Mouse (Mus musculus): Measurements from ENCODE around the gene Abcb6.

Abcb6 gene

GRCm38 (mm10) chr1:75208967-75209678, 28.9 kb upstream of the Abcb6 start:
- no peak for DNase-seq (ENCODE audit: extremely low read depth, low read depth)

DNA sequence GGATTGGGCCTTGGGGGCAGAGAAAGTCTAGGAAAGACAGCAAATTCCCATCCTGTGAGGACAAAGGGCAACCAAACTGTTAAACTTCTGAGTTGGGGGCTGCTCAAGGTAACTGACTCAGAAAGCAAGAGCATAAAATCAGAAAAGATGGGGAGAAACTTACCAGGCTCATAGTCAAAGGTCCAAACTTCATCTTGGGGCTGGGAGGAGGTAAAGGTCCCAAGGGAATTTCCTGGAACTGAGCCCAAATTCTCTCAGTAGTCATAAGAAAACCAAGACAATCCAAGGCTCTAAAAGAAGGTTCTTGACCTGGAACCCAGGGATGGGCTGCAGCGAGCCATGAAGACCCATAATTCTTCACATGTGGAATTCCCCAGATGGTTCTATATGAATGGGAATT, 21.0 kb upstream of the Abcb6 start:
- no peak for DNase-seq (ENCODE audit: extremely low read depth, low read depth)

- DNase-seq (ENCODE audit: extremely low read depth, low read depth), result no peak
These were observed 12.3 kb upstream of the Abcb6 start for GRCm38 (mm10) chr1:75192452-75192851.

GRCm38 (mm10) chr1:75191622-75192402, 11.6 kb upstream of the Abcb6 start, which contains the start of the genes Ankzf1 and Atg9a:
Gene Ankzf1 (plus strand): TSS chr1:75192151.
Gene Atg9a (minus strand): TSS chr1:75192196.
- peak; percentile 97 for DNase-seq (ENCODE audit: extremely low read depth, low read depth)

DNA sequence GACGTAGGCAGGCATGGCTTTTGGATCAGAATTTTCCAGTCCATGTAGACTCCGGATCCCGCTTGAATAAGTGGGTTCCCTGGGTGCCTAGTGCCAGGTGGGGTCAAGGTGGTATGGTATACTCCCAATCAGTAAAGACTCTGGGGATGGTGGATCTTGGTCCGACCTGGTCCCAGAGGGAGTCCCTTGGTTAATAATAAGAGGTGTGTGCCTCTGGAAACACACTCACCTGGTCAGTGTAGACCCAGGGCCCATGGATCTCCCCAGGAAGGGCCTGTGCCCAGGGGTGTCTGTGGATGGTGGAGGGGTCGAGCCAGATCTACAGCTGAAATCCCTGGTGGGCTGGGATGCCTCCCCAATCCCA, 11.0 kb upstream of the Abcb6 start:
- no peak for DNase-seq (ENCODE audit: extremely low read depth, low read depth)

- DNase-seq (ENCODE audit: extremely low read depth, low read depth), result no peak
These were observed 10.4 kb upstream of the Abcb6 start for GRCm38 (mm10) chr1:75190577-75190976.

- peak; percentile 92 for DNase-seq (ENCODE audit: extremely low read depth, low read depth)
These were observed 7.8 kb upstream of the Abcb6 start for GRCm38 (mm10) chr1:75187914-75188483.

- no peak for DNase-seq (ENCODE audit: extremely low read depth, low read depth)
These were observed 6.9 kb upstream of the Abcb6 start for GRCm38 (mm10) chr1:75187126-75187525.

DNA sequence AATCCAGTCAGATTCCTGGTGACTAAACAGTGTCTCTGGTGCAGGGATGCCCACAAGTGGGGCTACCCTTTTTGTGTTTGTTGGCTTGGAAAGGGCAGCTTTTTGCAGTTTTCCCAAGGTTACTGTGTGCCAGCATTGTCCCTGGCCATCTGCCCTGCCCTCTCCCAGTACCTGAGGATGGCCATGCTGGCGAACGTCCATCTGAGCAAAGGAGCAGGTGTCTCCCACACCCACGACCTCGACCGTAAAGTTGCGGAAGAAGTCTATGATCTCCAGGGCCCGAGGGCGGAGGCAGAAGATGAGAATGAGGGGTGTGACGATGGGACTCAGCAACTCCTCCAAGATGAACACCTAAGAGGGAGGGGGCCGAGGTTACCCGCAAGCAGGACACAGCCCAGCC, 5.3 kb upstream of the Abcb6 start:
- no peak for DNase-seq (ENCODE audit: extremely low read depth, low read depth)

GRCm38 (mm10) chr1:75182160-75182559, 2.0 kb upstream of the Abcb6 start:
- DNase-seq (ENCODE audit: extremely low read depth, low read depth), result no peak

DNA sequence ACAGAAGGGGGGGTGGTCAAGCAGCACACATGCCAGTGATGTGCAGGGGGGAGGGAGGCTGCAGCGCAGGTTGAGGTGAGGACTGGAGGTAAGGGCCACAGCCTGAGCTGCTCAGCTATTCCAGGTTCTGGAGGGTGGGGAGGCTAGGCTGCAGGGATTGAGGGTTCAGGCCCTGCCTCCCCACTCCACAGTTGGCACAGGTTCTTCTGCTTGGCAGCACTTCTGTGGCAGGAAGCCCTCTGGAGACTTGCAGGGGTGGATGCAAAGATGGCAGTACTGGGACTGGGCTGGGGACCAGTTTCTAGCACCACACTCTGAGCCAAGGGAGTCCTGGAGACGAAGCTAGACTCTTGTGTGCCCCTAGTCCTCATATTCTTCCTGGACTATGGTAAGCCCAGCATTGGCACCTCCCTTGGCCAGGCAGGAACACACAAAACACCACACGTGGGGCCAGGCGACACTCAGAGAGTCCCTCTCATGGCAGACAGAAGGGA, 1.2 kb upstream of the Abcb6 start:
- no peak for DNase-seq (ENCODE audit: extremely low read depth, low read depth)

GRCm38 (mm10) chr1:75180741-75181140, 549 bp upstream of the Abcb6 start:
- no peak for DNase-seq (ENCODE audit: extremely low read depth, low read depth)

DNA sequence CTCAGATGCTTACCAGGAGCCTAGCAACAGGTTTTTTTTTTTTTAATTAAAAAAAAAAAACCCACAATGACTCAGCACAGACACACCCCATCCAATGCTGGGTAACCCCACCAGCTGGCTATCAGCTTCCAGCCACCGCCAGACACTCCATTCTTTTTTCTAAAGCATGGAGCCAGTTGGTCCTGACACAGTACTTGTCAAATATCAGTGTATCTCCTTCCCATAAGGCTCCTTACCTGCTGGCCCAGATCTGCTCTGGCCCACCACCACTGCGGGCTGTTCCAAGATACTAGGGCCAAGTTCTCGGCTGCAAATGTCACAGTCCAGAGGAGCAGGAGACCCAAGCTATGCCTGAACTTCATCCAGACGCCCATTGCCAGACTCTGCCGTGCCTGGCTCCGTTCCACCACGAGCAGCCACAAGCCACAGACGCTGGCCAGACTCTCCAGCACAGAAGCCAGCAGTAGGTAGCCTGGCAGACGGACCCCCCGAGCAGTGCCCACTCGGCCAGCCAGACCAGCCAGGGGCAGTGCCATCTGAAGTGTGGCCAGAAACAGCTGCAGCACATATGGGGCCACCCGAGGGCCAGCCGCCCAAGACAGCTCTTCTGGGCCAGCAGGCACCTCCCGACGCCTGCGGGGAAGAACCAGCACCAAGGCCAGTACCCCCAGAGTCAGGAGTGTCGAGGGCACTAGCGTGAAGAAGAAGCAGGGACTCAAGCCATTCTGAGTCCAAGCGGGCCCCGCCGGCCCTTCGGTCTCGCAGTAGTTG, 673 bp downstream of the Abcb6 start:
- peak; percentile 87 for DNase-seq (ENCODE audit: extremely low read depth, low read depth)

DNA sequence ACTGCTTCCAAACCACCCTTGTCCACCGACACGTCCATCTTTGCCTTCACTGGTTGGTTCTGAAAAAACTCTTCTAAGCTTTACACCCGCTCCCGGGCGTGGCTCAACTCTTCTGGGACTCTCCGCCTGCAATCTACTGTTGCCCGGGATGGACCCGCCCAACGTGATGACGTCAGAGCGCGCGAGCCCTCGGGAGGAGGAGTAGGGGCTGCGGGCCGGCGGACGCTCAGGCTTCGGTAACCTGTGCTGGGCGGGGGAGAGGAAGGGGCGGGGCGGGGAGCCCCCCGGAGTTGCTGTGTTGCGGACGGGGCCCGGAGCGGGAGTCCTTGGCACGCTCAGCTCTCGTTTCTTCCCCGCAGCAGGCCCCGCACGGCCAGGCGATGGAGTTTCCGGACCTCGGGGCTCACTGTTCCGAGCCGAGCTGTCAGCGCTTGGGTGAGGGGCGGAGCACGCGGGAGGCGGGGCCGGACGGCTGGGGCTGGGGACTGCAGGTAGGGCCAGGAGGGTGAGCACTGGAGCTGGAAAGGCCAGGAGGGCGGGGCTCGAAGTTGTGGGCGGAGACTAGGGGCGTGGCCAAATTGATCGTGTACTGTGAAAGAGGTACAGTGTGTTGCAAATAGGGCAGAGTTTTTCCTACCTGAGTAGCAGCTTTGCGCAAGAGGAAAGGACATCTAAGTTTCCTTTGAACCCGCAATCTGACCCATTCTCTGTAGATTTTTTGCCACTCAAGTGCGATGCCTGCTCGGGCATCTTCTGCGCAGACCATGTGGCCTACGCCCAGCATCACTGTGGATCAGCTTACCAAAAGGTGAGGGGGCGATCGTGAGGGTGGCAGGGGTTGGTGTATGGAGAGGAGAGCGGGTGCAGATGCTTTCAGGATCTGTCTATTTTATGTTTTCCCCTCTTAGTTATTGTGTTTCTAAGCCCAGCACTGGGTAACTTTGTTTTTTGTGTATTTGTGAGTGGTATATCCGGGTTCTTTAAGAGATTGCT, 11.4 kb downstream of the Abcb6 start, which contains the start of gene Zfand2b:
Gene Zfand2b (plus strand): TSS at position 175 of the 993 bp plus-strand sequence.
- DNase-seq (ENCODE audit: extremely low read depth, low read depth), result peak; percentile 84

DNA sequence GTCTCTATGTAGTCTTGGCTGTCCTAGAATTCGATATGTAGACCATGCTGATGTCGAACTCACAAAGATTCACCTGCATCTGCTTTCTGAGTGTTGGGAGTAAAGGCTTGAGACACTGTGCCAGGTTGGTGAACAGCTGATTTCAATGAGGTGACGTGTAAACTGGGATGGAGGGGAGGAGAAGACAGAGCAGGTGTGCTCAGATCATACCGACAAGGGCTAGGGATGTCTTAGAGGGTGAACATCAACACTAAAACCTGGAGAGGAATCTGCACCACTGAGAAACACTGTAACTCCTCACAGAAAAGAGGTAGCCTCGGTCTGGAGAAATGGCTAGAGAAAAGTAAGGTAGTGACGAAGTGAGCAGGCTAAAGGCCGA, 12.1 kb downstream of the Abcb6 start:
- no peak for DNase-seq (ENCODE audit: extremely low read depth, low read depth)

DNA sequence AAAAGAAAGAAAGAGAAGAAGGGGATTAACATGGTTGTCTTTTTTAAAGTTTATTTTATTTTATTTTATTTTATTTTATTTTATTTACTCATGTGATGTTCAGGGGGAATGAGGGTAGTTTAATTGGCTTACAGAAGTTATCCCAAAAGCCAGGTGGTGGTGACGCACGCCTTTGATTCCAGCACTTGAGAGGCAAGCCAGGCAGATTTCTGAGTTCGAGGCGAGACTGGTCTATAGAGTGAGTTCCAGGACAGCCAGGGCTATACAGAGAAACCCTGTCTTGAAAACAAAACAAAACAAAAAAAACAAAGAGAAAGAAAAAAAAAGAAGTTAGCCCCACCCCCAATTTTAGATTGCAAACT, 20.0 kb downstream of the Abcb6 start:
- no peak for DNase-seq (ENCODE audit: extremely low read depth, low read depth)

- peak; percentile 36 for DNase-seq (ENCODE audit: extremely low read depth, low read depth)
These were observed 20.5 kb downstream of the Abcb6 start for GRCm38 (mm10) chr1:75159540-75160255.

DNA sequence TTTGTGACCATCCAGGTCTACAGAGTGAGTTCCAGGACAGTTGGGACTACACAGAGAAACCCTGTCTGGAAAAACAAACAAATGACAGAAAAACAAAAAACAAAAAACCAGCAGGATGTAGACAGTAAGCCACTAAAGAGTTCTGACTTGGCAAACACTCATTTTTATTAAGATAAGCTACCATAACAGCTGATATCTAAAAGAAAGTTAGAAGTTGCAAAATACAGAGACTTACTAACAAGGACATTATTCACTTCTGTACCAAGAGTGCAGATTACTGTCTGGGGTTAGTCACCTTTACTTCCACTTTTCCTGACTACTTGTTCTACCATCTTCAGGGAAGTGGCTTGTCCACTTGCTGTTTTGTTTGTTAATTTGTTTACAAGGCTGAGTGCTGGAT, 21.2 kb downstream of the Abcb6 start:
- DNase-seq (ENCODE audit: extremely low read depth, low read depth), result no peak

GRCm38 (mm10) chr1:75155837-75156236, 24.4 kb downstream of the Abcb6 start:
- no peak for DNase-seq (ENCODE audit: extremely low read depth, low read depth)

DNA sequence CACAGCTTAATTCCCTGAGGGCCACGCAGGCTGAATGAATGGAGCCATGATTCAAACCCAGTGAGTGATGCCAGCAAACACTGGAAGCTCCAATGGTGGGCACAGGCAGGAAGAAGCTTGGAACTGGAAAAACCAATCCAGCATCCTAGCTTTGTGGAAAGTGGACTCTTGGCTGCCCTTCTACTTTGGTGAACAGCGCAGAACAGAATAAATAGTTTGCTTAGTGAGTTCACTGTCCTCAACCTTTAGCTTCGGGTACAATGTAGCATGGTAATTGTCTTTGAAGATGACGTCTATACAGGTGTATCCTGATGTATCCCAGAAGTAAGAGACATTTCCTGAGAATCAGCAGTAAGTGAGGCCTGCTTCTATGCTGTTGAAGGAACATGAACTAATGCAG, 31.5 kb downstream of the Abcb6 start:
- no peak for DNase-seq (ENCODE audit: extremely low read depth, low read depth)
